Mouse (Mus musculus) embryonic facial prominence, embryonic 12.5 days (tissue): ENCODE data around the gene Rgs4. TPM values are rescaled to one million over a fixed set of nuclear protein-coding genes. Genes with fewer than 3 reads are reported as not detected.

Source experiments
- ATAC-seq: fragments of 200-750 bp; cut with Nextera tagmentation; 2 replicates; pipeline ENCODE4 v1.8.0; 2017; ENCODE audit not compliant: insufficient number of reproducible peaks, insufficient read depth, low FRiP score, low TSS enrichment
- H3K27ac ChIP-seq: fragments of 300-500 bp; sonication (generic); 2 replicates; pipeline ENCODE4 v1.5.1; 2016; ENCODE audit warnings: mild to moderate bottlenecking
- H3K27me3 ChIP-seq: fragments of 300-500 bp; sonication (generic); 2 replicates; pipeline ENCODE4 v1.6.1; 2016; ENCODE audit warnings: mild to moderate bottlenecking, moderate library complexity
- H3K36me3 ChIP-seq: fragments of 300-500 bp; sonication (generic); 2 replicates; pipeline ENCODE4 v1.6.1; 2016; ENCODE audit warnings: mild to moderate bottlenecking
- H3K4me1 ChIP-seq: fragments of 300-500 bp; sonication (generic); 2 replicates; pipeline ENCODE4 v1.6.1; 2016
- H3K4me2 ChIP-seq: fragments of 300-500 bp; sonication (generic); replicated peaks from 2 replicates; pipeline ENCODE4 v1.6.1; 2016; ENCODE audit warnings: mild to moderate bottlenecking, moderate library complexity
- H3K4me3 ChIP-seq: fragments of 300-500 bp; sonication (generic); 2 replicates; pipeline ENCODE4 v1.5.1; 2016; ENCODE audit warnings: mild to moderate bottlenecking
- H3K9ac ChIP-seq: fragments of 300-500 bp; sonication (generic); 2 replicates; pipeline ENCODE4 v1.6.1; 2016; ENCODE audit warnings: mild to moderate bottlenecking, moderate library complexity
- H3K9me3 ChIP-seq: fragments of 300-500 bp; sonication (generic); 2 replicates; pipeline ENCODE4 v1.6.1; 2016; ENCODE audit warnings: mild to moderate bottlenecking, moderate library complexity
- WGBS: fragments of 180-500 bp; shearing (Covaris S2); methylation state at CpG from one replicate; pipeline ENCODE4 v1.1.7; 2016; 5-methylcytosine and 5-hydroxymethylcytosine counted together
- polyA plus RNA-seq: library from polyadenylated mRNA; unstranded; fragments of >200 nt; fragmentation: Nextera tagmentation; extraction: Ambion mirVana; gene quantifications from 2 replicates; pipeline ENCODE4 v1.2.1, GENCODE M21; 2016

The Rgs4 gene
- polyA plus RNA-seq, result 10.2 and 15.6 TPM in 2 replicates

DNA sequence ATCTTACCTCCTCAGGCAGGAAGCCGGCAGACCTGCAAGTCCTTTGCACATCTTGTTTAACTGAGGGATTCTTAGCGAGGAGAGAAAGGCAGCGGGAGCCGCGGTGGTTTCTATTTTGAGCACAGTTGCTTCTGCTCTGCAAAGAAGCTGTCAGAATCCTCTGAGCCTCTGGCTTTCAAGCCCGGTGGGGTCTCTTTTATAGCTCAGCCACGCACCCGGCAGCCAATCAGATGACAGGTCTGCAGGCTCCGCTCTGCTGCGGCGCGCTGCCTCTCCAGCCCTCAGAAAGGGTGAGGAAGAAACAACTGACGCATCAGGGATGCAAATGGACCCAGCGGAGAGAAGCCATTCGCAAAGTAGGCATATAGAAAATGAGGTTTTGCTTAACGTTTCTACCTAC is at the start of gene Rgs4:
Gene Rgs4 (minus strand): TSS at position 170 of the 400 bp plus-strand sequence.
- Histone ChIP-seq H3K27me3 (peaks cover 17% of the 10 kb centered on the region), H3K9ac (peak within 1 kb of the TSS; percentile 7; the same call in 1 of the 2 replicates), H3K4me2 (peak within 1 kb of the TSS; percentile 46), H3K36me3 (no peaks in the 10 kb centered on the region), H3K4me3 (peak within 1 kb of the TSS; percentile 32), H3K27ac (no peak within 1 kb of the TSS), H3K9me3 (no peaks in the 10 kb centered on the region), H3K4me1 (no peaks in the 10 kb centered on the region)
- ATAC-seq, result peak; percentile 67; the same call in 1 of the 2 replicates
- WGBS, result under 1% methylated on average over 16 of the region's 16 CpGs

DNA sequence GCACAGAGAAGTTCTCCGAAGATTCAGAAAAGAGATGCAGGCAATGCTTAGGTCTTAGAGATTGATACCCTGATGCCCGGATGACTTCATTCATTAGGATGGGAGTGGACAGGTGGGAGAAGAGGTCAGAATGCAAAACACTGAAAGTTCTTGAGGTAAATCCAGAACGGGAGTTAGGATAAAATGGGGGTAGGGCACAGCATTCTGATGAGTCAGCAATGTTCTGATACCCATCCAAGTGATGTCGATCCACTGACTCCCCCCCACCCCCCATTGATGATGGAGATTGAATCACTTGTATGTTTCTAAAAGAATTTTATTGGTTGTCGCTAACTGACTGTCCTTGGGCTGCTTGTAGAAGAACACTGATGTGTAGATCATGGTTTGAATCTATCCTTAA is 45.0 kb upstream of the Rgs4 start:
- Histone ChIP-seq H3K4me1 (no peaks in the 10 kb centered on the region), H3K4me2 (no peak overlapping the region), H3K9ac (no peak overlapping the region), H3K36me3 (no peaks in the 10 kb centered on the region), H3K9me3 (no peaks in the 10 kb centered on the region), H3K27me3 (no peaks in the 10 kb centered on the region), H3K4me3 (no peak overlapping the region), H3K27ac (no peak overlapping the region)
- ATAC-seq, result no peak
- 86% methylated on average over 5 of the region's 5 CpGs for WGBS

DNA sequence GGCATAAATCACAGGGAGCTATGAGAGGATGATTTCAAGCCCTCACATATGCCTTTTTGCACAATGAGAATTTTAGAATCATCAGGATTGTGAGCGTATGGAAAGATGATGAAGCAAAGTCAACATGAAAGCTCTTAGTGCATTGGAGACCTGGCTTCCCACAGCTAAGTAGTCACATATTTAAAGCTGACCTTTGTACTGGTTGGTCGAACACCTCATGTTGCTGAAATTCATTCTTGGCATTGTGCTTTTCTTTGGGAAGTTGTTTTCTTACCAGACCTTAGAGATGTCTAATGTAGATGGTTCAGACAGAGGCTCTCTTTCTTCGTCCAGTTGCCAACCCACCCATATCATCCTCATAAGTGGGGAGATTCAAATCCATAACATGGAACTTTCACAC is 38.5 kb upstream of the Rgs4 start:
- Histone ChIP-seq H3K9me3 (no peaks in the 10 kb centered on the region), H3K27me3 (no peaks in the 10 kb centered on the region), H3K9ac (no peak overlapping the region), H3K27ac (no peak overlapping the region), H3K4me1 (no peaks in the 10 kb centered on the region), H3K4me2 (no peak overlapping the region), H3K4me3 (no peak overlapping the region), H3K36me3 (no peaks in the 10 kb centered on the region)
- ATAC-seq, result no peak
- 86% methylated on average over 3 of the region's 3 CpGs for WGBS

DNA sequence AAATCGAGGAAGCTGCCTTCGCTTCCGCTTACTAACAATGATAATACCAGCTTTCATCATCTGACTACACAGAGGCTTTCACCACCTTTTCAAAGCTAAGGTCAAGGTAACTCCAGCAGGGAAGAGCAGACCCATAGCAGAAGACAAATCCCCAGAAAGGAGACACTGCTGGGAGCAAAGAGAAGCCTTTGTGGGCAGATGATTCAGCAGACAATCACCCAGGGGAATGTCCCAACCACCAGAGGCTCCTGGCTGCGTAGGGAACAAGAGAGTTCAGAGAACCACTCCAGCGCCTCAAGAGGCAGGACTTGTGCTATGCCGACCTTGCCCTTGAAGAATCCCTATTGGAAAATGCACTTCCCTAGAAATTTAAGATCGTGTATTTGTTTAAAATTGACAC is 29.1 kb upstream of the Rgs4 start:
- Histone ChIP-seq H3K4me3 (no peak overlapping the region), H3K4me1 (no peaks in the 10 kb centered on the region), H3K27ac (no peak overlapping the region), H3K9me3 (no peaks in the 10 kb centered on the region), H3K9ac (no peak overlapping the region), H3K4me2 (no peak overlapping the region), H3K36me3 (no peaks in the 10 kb centered on the region), H3K27me3 (no peaks in the 10 kb centered on the region)
- WGBS, result 72% methylated on average over 7 of the region's 7 CpGs
- no peak for ATAC-seq

DNA sequence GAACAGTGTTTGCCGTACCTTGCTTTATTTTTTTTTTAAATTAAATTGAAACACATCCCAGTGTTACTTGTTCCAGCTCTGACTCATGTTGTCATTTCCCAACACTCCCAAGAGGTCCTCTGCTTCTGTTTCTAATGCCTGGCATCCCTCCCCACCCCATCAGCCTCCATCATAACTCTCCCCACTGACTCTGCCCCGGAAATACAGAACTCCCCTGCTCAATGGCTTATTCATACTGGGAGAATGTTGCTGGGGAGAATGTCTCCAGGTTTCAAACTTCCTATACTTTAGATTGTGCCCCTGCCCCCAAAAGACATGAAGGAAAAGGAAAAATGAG is 17.1 kb upstream of the Rgs4 start:
- H3K4me3 ChIP-seq, result no peak overlapping the region
- no peak overlapping the region for H3K9ac ChIP-seq
- no peak overlapping the region for H3K27ac ChIP-seq
- WGBS, result 69% methylated on average over 2 of the region's 2 CpGs
- H3K27me3 ChIP-seq, result no peaks in the 10 kb centered on the region
- no peaks in the 10 kb centered on the region for H3K36me3 ChIP-seq
- H3K4me2 ChIP-seq, result no peak overlapping the region
- H3K9me3 ChIP-seq, result no peaks in the 10 kb centered on the region
- ATAC-seq, result no peak
- H3K4me1 ChIP-seq, result no peaks in the 10 kb centered on the region

DNA sequence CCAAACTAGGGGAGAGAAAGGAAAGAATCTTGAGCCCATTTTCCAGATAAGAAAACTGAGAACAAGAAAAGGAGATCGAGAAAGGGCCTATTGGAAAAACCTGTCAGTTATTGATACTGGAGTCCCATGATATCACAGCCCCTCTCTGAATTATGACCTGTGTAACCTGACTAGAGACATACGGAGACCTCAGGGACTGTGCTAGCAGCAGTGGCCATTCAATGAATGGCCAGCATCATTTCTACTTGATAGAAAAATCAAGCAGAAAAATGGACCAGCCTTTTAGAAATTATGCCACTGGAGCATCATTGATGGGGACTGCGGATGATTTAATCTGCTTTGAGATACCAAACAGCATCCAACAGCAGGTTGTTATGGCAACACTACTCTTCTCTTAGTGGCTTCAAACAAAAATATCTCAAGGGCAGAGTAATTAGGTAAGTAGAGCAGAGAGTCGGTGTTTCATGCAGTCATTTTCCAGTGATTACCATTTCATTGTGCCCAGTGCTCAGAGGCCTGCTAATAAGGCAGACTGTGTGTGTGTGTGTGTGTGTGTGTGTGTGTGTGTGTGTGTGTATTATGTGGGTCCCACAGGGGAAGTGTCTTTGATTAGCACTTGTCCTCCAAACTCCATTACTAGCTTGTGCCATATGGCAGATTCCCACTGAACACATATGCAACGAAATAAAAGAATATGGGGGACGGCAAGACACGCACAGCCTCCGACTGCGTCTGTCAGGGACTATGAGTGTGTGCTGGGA is 16.6 kb upstream of the Rgs4 start:
- no peaks in the 10 kb centered on the region for H3K36me3 ChIP-seq
- no peaks in the 10 kb centered on the region for H3K4me1 ChIP-seq
- WGBS, result 80% methylated on average over 9 of the region's 9 CpGs
- H3K4me2 ChIP-seq, result no peak overlapping the region
- no peak overlapping the region for H3K27ac ChIP-seq
- H3K9me3 ChIP-seq, result no peaks in the 10 kb centered on the region
- no peak overlapping the region for H3K4me3 ChIP-seq
- H3K27me3 ChIP-seq, result no peaks in the 10 kb centered on the region
- no peak for ATAC-seq
- no peak overlapping the region for H3K9ac ChIP-seq

DNA sequence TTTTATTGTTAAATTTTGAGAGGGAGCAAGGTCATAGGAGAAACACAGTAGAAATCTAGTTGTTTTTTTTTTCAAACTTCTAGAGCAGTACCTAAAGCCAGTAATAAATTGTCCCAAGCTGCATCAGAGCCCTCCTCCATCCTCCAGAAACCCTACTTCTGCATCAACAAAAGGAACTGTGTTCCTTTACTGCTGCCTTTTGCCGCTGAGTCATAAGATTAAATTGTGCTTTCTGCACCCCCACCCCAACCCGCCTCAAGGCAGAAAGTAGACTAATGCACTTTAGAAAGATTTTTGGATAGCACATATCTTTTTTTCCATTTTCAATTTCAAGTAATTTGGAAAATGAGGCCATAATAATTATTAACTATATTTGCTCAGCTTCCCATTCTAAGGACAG is 15.1 kb upstream of the Rgs4 start:
- 80% methylated on average over 2 of the region's 2 CpGs for WGBS
- Histone ChIP-seq H3K9me3 (no peaks in the 10 kb centered on the region), H3K9ac (no peak overlapping the region), H3K27me3 (no peaks in the 10 kb centered on the region), H3K4me1 (no peaks in the 10 kb centered on the region), H3K4me3 (no peak overlapping the region), H3K4me2 (no peak overlapping the region), H3K36me3 (no peaks in the 10 kb centered on the region), H3K27ac (no peak overlapping the region)
- ATAC-seq, result no peak

DNA sequence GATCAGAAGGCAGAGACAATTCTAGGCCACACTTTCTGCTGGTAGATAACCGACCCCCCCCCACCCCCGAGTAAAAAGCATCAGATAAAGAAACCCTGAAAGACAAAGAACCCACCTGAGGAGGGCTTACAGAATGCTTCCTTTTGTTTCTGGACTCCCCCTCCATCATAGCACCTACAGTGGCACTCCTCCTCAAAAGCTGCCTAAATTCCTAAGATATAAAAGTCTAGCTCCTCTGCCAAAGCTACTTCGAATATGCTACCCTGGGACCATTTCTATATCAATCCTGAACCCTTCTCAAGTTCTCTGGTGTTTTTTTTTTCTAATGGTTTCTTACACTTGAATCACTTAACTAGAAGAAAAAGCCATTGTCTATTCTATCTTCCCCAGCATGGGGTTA is 9.1 kb upstream of the Rgs4 start:
- no peak for ATAC-seq
- Histone ChIP-seq H3K9me3 (no peaks in the 10 kb centered on the region), H3K4me3 (no peak overlapping the region), H3K27ac (no peak overlapping the region), H3K27me3 (no peaks in the 10 kb centered on the region), H3K4me2 (no peak overlapping the region), H3K4me1 (no peaks in the 10 kb centered on the region), H3K36me3 (no peaks in the 10 kb centered on the region), H3K9ac (no peak overlapping the region)
- WGBS, result 21% methylated on average over 3 of the region's 3 CpGs

DNA sequence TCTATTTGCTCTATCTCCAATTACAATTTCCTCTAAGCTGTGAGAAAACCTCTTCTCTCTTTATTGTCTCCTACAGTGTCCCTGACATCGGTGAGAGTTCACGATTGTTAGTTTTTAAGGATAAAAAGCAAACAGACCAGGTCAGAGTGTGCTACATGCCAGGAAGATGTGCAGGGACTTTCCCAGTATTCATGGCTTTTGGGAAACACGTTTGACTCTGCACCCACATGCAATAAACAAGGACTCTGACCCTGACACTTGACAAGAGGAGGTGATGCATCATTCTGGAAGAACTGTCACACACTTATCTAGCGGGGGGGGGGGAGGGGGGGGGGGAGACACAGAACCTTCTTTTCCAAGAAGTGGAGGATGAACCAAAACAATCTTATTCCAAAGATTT is 5.0 kb upstream of the Rgs4 start:
- no peaks in the 10 kb centered on the region for H3K36me3 ChIP-seq
- 42% methylated on average over 3 of the region's 4 CpGs for WGBS
- no peak for ATAC-seq
- H3K4me3 ChIP-seq, result no peak overlapping the region
- no peak overlapping the region for H3K9ac ChIP-seq
- no peaks in the 10 kb centered on the region for H3K4me1 ChIP-seq
- peaks cover 17% of the 10 kb centered on the region for H3K27me3 ChIP-seq
- no peaks in the 10 kb centered on the region for H3K9me3 ChIP-seq
- H3K4me2 ChIP-seq, result no peak overlapping the region
- no peak overlapping the region for H3K27ac ChIP-seq

DNA sequence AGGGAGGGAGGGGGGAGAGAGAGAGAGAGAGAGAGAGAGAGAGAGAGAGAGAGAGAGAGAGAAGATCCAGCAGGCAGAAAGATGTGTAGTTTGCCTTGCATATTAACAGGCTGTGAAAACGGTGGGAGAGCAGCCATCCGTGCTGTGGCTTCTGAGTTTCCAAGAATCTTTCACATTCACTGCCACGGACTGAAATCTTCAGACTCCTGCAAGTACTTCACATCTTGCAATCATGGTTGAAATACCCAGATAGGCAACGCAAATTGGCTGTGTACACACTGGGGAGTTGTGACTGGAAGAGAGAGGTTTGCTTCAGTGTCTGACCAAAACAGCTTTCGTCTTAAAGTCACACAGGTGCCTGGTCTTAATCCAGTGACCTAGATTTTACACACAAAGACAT is 997 bp upstream of the Rgs4 start:
- H3K4me1 ChIP-seq, result no peaks in the 10 kb centered on the region
- no peak overlapping the region for H3K27ac ChIP-seq
- no peak for ATAC-seq
- peaks cover 17% of the 10 kb centered on the region for H3K27me3 ChIP-seq
- 61% methylated on average over 5 of the region's 5 CpGs for WGBS
- H3K4me2 ChIP-seq, result no peak overlapping the region
- no peaks in the 10 kb centered on the region for H3K36me3 ChIP-seq
- no peaks in the 10 kb centered on the region for H3K9me3 ChIP-seq
- H3K4me3 ChIP-seq, result no peak overlapping the region
- no peak overlapping the region for H3K9ac ChIP-seq

DNA sequence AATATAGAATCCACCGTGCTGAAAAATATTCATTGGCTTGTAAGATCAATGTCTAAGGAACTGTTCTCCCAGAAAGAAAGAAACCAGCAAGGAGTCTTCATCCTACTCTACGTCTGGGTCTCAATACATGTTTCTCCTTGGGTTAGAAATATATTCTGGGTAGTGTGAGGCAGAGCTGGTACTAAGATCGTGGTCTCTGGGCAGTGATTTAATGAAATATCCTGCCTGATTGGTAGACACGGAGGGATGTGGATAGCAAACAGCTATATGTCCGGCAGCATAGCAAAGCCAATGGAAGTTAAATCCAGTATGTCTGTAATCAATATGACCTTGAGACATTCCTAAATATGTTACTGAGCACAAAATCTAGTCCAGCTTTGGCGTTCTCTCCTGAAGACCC is 460 bp upstream of the Rgs4 start:
- peaks cover 17% of the 10 kb centered on the region for H3K27me3 ChIP-seq
- no peaks in the 10 kb centered on the region for H3K4me1 ChIP-seq
- H3K4me3 ChIP-seq, result peak overlapping the region; percentile 32
- H3K36me3 ChIP-seq, result no peaks in the 10 kb centered on the region
- no peaks in the 10 kb centered on the region for H3K9me3 ChIP-seq
- H3K9ac ChIP-seq, result no peak overlapping the region
- WGBS, result 38% methylated on average over 6 of the region's 6 CpGs
- H3K4me2 ChIP-seq, result peak overlapping the region; percentile 46
- no peak for ATAC-seq
- H3K27ac ChIP-seq, result no peak overlapping the region

DNA sequence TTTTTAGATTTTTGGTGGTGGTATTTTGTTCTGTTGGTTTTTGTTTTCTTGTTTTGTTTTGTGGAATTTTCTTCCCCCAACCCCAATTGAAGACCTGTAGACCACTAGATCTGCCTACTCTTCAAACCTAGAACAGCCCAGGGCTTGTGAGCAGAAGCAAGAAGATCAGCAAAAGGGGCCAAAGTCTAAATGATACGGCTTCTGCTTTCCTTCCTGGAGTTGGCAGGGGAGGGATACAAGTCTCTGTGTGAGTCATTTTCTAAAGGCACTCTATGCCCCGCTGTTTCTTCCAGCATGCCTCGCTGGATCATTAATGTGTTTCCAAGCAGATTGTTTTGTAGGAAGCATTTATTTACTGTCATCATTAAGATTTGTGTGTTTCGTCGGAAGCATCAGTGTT is 6.3 kb downstream of the Rgs4 start:
- Histone ChIP-seq H3K27me3 (0 out of 2 replicates have a peak, but pooled peaks cover 2% of the 10 kb centered on the region), H3K27ac (no peak overlapping the region), H3K9ac (no peak overlapping the region), H3K36me3 (no peaks in the 10 kb centered on the region), H3K9me3 (no peaks in the 10 kb centered on the region), H3K4me1 (no peaks in the 10 kb centered on the region), H3K4me2 (no peak overlapping the region), H3K4me3 (no peak overlapping the region)
- no peak for ATAC-seq
- 86% methylated on average over 5 of the region's 5 CpGs for WGBS
